Mouse (Mus musculus) liver, adult 2 months (tissue): ENCODE results near the gene Igf2r.

Source experiments
- CTCF ChIP-seq: fragments of 200-500 bp; IDR thresholded peaks from 2 replicates; pipeline ENCODE4 v1.5.1; 2011; ENCODE audit warnings: low read depth, low read length, control low read depth
- POLR2A ChIP-seq: fragments of 200-500 bp; IDR thresholded peaks from 2 replicates; pipeline ENCODE4 v1.6.1; 2011; ENCODE audit warnings: low read length, control low read depth; ENCODE audit not compliant: insufficient read depth; ENCODE audit errors: extremely low read depth

GRCm38 (mm10) chr17:12760355-12761146 is 8.9 kb downstream of the Igf2r start:
- no peak for TF ChIP-seq CTCF
- TF ChIP-seq POLR2A = no peak
